Mouse (Mus musculus) hematopoietic stem cell, adult 5-6 weeks (primary cell): Measurements from ENCODE around the gene Tarbp1. TPM values are rescaled to one million over a fixed set of nuclear protein-coding genes. Genes with fewer than 3 reads are reported as not detected.
"Not testable (repeated sequence)": the region's sequence is repeated elsewhere in the genome, so short reads cannot be mapped to it uniquely, and the experiment has no call there.

ENCODE experiments used
- ATAC-seq, 2 experiments: fragments of 125-278 bp in 1 of 2; replicated peaks in 1 of 2; 2 replicates each; pipeline ENCODE4 v1.8.0; 2016 to 2017; ENCODE audit warnings: inconsistent platforms in 2 of 2, mild to moderate bottlenecking in 2 of 2, moderate number of reproducible peaks in 2 of 2, low read depth in 1 of 2, moderate TSS enrichment in 1 of 2; ENCODE audit not compliant: low FRiP score in 2 of 2, poor library complexity in 2 of 2, severe bottlenecking in 2 of 2, insufficient read depth in 1 of 2, low TSS enrichment in 1 of 2
- total RNA-seq: library from RNA; stranded (forward); fragments of 172-1452, 232-1000 nt; gene quantifications from 2 replicates; pipeline ENCODE4 v1.2.3, GENCODE M21; 2017

Gene Tarbp1
- total RNA-seq, 1 experiment from 2014 or later = 10.4 TPM

- peak; percentile 99 for ATAC-seq
These were observed 22.9 kb upstream of the Tarbp1 start for GRCm38 (mm10) chr8:126497541-126498428.

- ATAC-seq = no peak
These were observed 22.1 kb upstream of the Tarbp1 start for GRCm38 (mm10) chr8:126496915-126497314.

- no peak for ATAC-seq
These were observed 20.6 kb upstream of the Tarbp1 start for GRCm38 (mm10) chr8:126495461-126495860.

GRCm38 (mm10) chr8:126494160-126495110 lies 19.6 kb upstream of the Tarbp1 start:
- no peak for ATAC-seq

GRCm38 (mm10) chr8:126482938-126483337 lies 8.1 kb upstream of the Tarbp1 start:
- peak; percentile 83 to 86 for ATAC-seq

- ATAC-seq = no peak
These were observed 7.5 kb upstream of the Tarbp1 start for GRCm38 (mm10) chr8:126482348-126482720.

- ATAC-seq = peak; percentile 49 to 68; a peak in 2 of 4 replicates
These were observed 6.9 kb upstream of the Tarbp1 start for GRCm38 (mm10) chr8:126481494-126482347.

GRCm38 (mm10) chr8:126480366-126480765 lies 5.5 kb upstream of the Tarbp1 start:
- no peak for ATAC-seq

GRCm38 (mm10) chr8:126478714-126479113 lies 3.8 kb upstream of the Tarbp1 start:
- ATAC-seq = no peak

- 0 out of 4 replicates have a peak, but pooled peaks of 1 of the 2 experiments have one; percentile 39 for ATAC-seq
These were observed 1.4 kb upstream of the Tarbp1 start for GRCm38 (mm10) chr8:126476151-126476855.

- not testable (repeated sequence) for ATAC-seq
These were observed 873 bp upstream of the Tarbp1 start for GRCm38 (mm10) chr8:126475738-126476137.

- no peak for ATAC-seq
These were observed 1.0 kb downstream of the Tarbp1 start for GRCm38 (mm10) chr8:126473802-126474298.

GRCm38 (mm10) chr8:126464071-126464470 lies 10.8 kb downstream of the Tarbp1 start:
- ATAC-seq = no peak

- ATAC-seq = no peak; a peak in 1 of 4 replicates
These were observed 13.1 kb downstream of the Tarbp1 start for GRCm38 (mm10) chr8:126461735-126462134.

GRCm38 (mm10) chr8:126460274-126460673 lies 14.6 kb downstream of the Tarbp1 start:
- ATAC-seq = peak; percentile 38 to 49; a peak in 3 of 4 replicates

- ATAC-seq = no peak
These were observed 19.5 kb downstream of the Tarbp1 start for GRCm38 (mm10) chr8:126455383-126455782.
